Mouse (Mus musculus): Measurements from ENCODE around the gene Rcan2.

The Rcan2 gene

GRCm38 (mm10) chr17:43916128-43916527 is 115.0 kb downstream of the Rcan2 start:
- no peak for DNase-seq (ENCODE audit: low spot score)

GRCm38 (mm10) chr17:43917143-43917542 is 116.0 kb downstream of the Rcan2 start:
- DNase-seq (ENCODE audit: low spot score): no peak

- no peak for DNase-seq (ENCODE audit: low spot score)
Observed at GRCm38 (mm10) chr17:43929856-43930255, 128.7 kb downstream of the Rcan2 start.

- DNase-seq (ENCODE audit: low spot score): no peak
Observed at GRCm38 (mm10) chr17:43931731-43932130, 130.6 kb downstream of the Rcan2 start.

- DNase-seq (ENCODE audit: low spot score): no peak
Observed at GRCm38 (mm10) chr17:43934056-43934455, 132.9 kb downstream of the Rcan2 start.

GRCm38 (mm10) chr17:43952219-43952618 is 151.1 kb downstream of the Rcan2 start:
- no peak for DNase-seq (ENCODE audit: low spot score)

DNA sequence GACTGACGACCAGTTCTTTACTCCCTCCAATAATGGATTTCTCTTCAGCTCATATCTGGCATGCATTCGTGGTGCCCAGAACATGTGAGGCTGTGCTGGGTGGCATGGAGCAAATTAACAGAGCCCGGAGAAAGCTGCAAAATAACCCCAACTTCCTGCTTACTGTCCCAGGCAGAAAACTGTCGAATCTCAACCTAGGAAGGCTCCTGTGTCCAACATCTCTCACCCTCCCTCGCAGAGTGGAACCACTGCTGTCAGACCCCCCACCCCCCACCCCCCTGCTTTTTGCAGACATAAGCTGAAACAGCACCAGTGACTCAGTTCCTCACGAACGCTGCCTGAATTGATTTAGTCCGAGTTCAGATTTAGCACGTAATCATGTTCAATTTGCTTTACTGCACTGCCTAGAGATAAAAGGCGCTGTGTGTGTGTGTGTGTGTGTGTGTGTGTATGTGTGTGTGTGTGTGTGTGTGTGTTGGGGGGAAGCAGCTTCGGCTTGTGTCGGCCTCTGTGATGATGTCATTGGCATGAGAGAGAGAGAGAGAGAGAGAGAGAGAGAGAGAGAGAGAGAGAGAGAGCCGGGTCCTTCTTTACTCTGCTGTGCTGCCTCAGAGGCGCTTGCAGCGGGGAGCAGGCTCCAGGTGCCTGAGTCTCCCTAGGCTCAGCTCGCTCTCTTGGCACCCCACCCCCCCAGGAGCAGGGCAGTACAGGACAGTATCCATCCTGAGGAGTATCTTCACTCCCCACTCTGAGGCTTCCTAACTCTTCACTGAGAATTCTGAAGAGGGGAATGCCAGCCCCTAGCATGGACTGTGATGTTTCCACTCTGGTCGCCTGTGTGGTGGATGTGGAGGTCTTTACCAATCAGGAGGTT is 151.7 kb downstream of the Rcan2 start:
- DNase-seq (ENCODE audit: low spot score): no peak

DNA sequence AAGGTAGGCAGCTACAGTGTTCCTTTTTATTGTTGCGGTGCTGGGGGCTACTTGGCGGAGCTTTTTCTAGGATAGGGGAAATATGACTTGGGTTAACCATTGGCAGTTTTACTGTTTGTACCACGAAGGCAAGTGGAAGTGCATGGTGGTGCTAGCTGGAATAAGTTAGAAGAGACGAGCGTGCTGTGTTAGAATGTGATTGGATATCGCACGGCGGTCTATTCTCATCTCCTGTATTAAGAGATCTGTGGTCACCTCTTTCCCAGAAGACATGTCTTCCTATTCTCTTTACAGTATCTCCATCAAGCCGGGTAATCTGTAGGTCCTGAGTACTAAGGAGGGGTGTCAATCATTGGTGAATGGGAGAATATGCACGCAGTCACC is 152.4 kb downstream of the Rcan2 start:
- DNase-seq (ENCODE audit: low spot score): no peak

- DNase-seq (ENCODE audit: low spot score): no peak
Observed at GRCm38 (mm10) chr17:43959797-43960196, 158.6 kb downstream of the Rcan2 start.

GRCm38 (mm10) chr17:43969943-43970342 is 168.8 kb downstream of the Rcan2 start:
- no peak for DNase-seq (ENCODE audit: low spot score)

- no peak for DNase-seq (ENCODE audit: low spot score)
Observed at GRCm38 (mm10) chr17:43977572-43977971, 176.4 kb downstream of the Rcan2 start.

DNA sequence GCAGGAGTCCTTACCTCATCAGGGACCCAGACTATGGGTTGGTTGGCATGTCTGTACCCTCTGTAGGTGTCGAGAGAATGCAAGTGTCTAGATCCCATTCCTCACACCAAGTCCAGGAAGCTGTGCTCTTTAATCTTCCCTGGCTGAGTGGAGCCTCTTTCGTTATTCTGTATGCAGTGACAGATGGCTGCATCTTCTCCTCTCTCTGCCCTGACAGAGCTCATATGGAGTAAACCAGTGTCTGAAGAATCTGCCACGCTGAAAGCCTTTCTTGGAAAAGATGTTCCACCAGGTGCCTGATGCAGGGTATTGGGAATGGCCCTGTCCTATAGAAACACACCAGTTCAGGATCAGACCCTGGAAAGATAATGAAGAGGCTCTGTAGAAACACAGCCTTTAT is 178.8 kb downstream of the Rcan2 start:
- DNase-seq (ENCODE audit: low spot score): no peak

DNA sequence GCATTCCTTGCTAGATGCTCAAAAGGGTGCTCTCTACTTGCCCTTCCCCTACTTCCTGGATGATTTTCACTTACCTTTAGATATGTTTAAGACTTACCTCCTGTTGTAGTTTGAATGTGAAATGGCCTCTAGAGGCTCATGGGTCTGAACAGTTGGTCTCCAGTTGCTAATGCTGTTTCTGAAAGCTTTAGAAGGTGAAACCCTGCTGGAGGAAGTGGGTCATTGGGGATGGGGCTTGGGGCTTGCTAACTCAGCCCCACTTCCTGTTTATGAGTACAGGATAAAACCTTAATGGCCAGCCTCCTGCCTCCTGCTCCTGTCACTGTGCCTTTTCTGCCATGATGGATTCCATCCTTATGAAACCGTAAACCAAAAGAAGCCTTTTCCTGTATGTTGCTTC is 181.4 kb downstream of the Rcan2 start:
- peak; percentile 1 for DNase-seq (ENCODE audit: low spot score)

GRCm38 (mm10) chr17:43989334-43989945 is 188.3 kb downstream of the Rcan2 start:
- no peak for DNase-seq (ENCODE audit: low spot score)

- DNase-seq (ENCODE audit: low spot score): no peak
Observed at GRCm38 (mm10) chr17:43990957-43991383, 189.8 kb downstream of the Rcan2 start.

- no peak for DNase-seq (ENCODE audit: low spot score)
Observed at GRCm38 (mm10) chr17:43994080-43994479, 192.9 kb downstream of the Rcan2 start.

GRCm38 (mm10) chr17:43997514-43997913 is 196.4 kb downstream of the Rcan2 start:
- DNase-seq (ENCODE audit: low spot score): no peak

GRCm38 (mm10) chr17:43998095-43998494 is 196.9 kb downstream of the Rcan2 start:
- no peak for DNase-seq (ENCODE audit: low spot score)

GRCm38 (mm10) chr17:44004401-44004800 is 203.2 kb downstream of the Rcan2 start:
- no peak for DNase-seq (ENCODE audit: low spot score)

- no peak for DNase-seq (ENCODE audit: low spot score)
Observed at GRCm38 (mm10) chr17:44007411-44007810, 206.3 kb downstream of the Rcan2 start.

DNA sequence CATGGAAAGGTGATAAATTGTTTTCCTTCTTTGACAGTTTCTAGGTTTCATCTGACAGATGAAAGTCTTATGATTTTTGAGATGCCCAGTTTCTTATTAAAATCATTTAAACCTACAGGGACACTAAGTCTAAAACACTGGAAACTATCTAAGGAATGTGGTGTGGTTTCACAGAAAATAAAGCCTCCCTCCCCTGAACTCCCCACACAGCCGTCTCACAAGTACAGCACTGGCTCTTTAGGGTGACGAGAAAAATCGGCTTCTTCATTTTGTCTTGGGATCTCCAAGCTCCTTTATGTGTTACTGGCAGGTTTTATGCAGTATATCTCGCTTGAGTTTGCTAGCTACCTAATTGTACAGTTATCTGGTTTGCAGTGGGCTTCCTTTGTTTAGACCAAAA is 210.8 kb downstream of the Rcan2 start:
- no peak for DNase-seq (ENCODE audit: low spot score)

GRCm38 (mm10) chr17:44013756-44014510 is 212.8 kb downstream of the Rcan2 start:
- DNase-seq (ENCODE audit: low spot score): no peak

DNA sequence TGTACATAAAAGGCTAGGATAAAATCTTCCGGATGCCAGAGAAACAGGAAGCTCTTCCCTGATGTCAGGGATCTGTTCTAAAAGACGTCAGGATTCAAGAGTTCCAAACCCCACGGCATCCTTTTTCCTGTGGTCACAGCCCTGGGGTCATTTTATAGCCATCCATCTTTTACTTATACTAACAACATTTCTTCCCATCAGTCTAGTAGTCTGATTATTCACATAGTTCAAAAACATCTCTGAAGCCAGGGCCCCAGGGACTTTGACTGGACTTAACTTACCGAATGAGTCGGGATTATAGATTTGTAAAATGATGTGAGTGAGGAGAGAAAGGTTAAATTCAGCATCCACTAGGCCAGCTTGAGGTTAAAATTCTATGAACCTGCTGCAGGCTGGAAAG is 215.2 kb downstream of the Rcan2 start:
- no peak for DNase-seq (ENCODE audit: low spot score)
